Mouse (Mus musculus): ENCODE measurements around the gene Gm49425.
A peak's percentile ranks its signal among the peaks of the same experiment; 100 is the strongest.

Gene Gm49425

GRCm38 (mm10) chr15:101491431-101491830 is 25.6 kb downstream of the Gm49425 start, which contains the start of gene Krt83:
TSS of gene Krt83 (minus strand) at chr15:101491512.
- DNase-seq (ENCODE audit: low read depth, low spot score), result no peak

- no peak for DNase-seq (ENCODE audit: low read depth, low spot score)
These were observed 31.0 kb downstream of the Gm49425 start for GRCm38 (mm10) chr15:101485911-101486635.

GRCm38 (mm10) chr15:101484939-101485338 is 32.1 kb downstream of the Gm49425 start:
- no peak for DNase-seq (ENCODE audit: low read depth, low spot score)

GRCm38 (mm10) chr15:101483646-101484045 is 33.4 kb downstream of the Gm49425 start:
- DNase-seq (ENCODE audit: low read depth, low spot score), result no peak

- DNase-seq (ENCODE audit: low read depth, low spot score), result peak; percentile 47
These were observed 35.0 kb downstream of the Gm49425 start for GRCm38 (mm10) chr15:101482056-101482455.

GRCm38 (mm10) chr15:101479666-101480060 is 37.4 kb downstream of the Gm49425 start:
- no peak for DNase-seq (ENCODE audit: low read depth, low spot score)

GRCm38 (mm10) chr15:101479007-101479665 is 37.9 kb downstream of the Gm49425 start:
- DNase-seq (ENCODE audit: low read depth, low spot score), result no peak

GRCm38 (mm10) chr15:101472952-101473528 is 44.0 kb downstream of the Gm49425 start, which contains the start of gene Krt86:
TSS of gene Krt86 (plus strand) at chr15:101473478.
- DNase-seq (ENCODE audit: low read depth, low spot score), result peak; percentile 95

- no peak for DNase-seq (ENCODE audit: low read depth, low spot score)
These were observed 48.0 kb downstream of the Gm49425 start for GRCm38 (mm10) chr15:101469093-101469492.

All from 3T3-L1 (cell line).